Mouse (Mus musculus): ENCODE measurements around the gene Gtf2ird1. TPM values are rescaled to one million over a fixed set of nuclear protein-coding genes. Genes with fewer than 3 reads are reported as not detected.

Gene Gtf2ird1
- polyA plus RNA-seq, 1 experiment from 2014 or later = 153 TPM

DNA sequence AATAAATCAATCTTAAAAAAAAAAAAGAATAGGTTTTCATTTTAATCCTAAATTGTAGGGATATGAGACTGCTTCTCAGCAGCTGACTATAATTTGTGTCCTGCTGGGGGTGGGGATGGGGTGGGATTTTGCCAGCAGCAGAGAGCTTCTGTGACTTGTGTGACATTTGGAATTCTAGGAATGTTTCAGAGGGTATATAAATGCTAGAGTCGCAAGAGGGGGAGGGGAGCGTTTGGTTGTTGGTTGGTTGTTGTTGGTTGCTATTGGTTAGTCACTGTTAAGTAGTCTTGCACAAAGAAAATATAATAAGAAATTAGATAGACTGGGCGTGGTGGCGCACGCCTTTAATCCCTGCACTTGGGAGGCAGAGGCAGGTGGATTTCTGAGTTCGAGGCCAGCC lies 137.6 kb downstream of the Gtf2ird1 start:
- Histone ChIP-seq H3K27ac (no peak overlapping the region), H3K36me3 (no peaks in the 10 kb centered on the region), H3K4me3 (no peak overlapping the region), H3K4me1 (peaks cover 33% of the 10 kb centered on the region), H3K9me3 (replicated peaks) (no peaks in the 10 kb centered on the region), H3K27me3 (ENCODE audit: low read depth, poor library complexity, severe bottlenecking) (no peaks in the 10 kb centered on the region)
- DNase-seq (ENCODE audit: low spot score) = no peak
- WGBS = 88% methylated on average over 6 of the region's 6 CpGs

DNA sequence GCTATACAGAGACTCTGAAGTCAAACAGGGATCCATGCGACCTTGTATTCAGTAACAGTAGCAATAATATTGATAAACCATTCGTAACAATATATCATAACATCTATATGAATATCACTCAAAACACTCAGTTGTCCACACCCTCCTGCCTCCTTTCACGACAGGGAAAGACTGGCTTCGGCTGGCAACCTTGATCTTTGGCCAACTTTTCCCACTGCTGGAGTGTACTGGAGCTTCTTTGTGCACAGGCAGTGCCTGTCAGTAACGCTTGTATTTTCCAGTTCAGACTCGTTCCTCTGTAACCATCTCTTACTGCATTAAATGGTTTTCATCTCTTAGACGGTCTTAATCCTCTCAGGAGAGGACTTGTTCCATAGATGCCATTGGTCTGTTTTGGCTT lies 139.8 kb downstream of the Gtf2ird1 start:
- no peak for DNase-seq (ENCODE audit: low spot score)
- H3K27me3 ChIP-seq (ENCODE audit: low read depth, poor library complexity, severe bottlenecking) = no peaks in the 10 kb centered on the region
- peaks cover 31% of the 10 kb centered on the region for H3K4me1 ChIP-seq
- H3K36me3 ChIP-seq = peaks cover 5% of the 10 kb centered on the region
- H3K4me3 ChIP-seq = no peak overlapping the region
- 81% methylated on average over 7 of the region's 7 CpGs for WGBS
- no peaks in the 10 kb centered on the region for H3K9me3 ChIP-seq (replicated peaks)
- peak overlapping the region; percentile 100; the same call in 1 of the 2 replicates for H3K27ac ChIP-seq

DNA sequence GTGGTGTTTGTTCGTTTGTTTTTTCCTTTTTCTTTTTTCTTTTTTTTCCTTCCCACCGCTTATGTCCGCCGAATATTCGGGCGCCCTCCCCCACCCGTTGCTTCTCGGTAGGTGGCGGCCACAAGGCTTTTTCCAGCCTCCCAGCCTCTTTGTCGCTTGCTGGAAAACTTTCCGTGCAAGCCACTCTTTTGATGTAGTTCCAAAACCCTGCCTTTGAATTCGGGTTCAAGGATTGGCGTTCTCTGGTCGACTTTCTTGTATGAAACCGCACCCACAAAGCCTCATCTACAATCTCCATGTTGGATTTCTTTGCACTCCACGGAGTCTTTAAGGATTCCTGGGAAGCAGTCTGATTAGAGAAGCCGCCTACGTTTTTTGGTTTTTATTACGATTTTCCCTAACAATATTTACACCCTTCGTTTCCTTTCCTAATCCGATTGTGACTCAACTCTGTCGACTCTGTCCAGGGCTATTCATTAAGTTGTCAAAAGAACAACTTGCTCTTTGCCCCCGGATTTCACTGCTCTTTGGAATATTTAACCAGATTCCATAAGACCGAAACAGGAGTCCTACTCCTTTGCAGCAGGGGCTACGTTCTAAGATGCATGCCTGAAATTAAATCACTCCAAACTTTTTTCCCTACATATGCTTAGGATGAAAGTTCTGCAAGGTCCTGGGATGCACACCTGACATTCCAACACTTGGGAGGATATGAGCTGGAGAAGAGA lies 140.7 kb downstream of the Gtf2ird1 start:
- 4% methylated on average over 25 of the region's 25 CpGs for WGBS
- peak overlapping the region; percentile 100 for H3K27ac ChIP-seq
- H3K9me3 ChIP-seq (replicated peaks) = no peaks in the 10 kb centered on the region
- no peaks in the 10 kb centered on the region for H3K27me3 ChIP-seq (ENCODE audit: low read depth, poor library complexity, severe bottlenecking)
- H3K36me3 ChIP-seq = peaks cover 15% of the 10 kb centered on the region
- peak overlapping the region; percentile 93 for H3K4me3 ChIP-seq
- peaks cover 32% of the 10 kb centered on the region for H3K4me1 ChIP-seq
- DNase-seq (ENCODE audit: low spot score) = peak; percentile 69

DNA sequence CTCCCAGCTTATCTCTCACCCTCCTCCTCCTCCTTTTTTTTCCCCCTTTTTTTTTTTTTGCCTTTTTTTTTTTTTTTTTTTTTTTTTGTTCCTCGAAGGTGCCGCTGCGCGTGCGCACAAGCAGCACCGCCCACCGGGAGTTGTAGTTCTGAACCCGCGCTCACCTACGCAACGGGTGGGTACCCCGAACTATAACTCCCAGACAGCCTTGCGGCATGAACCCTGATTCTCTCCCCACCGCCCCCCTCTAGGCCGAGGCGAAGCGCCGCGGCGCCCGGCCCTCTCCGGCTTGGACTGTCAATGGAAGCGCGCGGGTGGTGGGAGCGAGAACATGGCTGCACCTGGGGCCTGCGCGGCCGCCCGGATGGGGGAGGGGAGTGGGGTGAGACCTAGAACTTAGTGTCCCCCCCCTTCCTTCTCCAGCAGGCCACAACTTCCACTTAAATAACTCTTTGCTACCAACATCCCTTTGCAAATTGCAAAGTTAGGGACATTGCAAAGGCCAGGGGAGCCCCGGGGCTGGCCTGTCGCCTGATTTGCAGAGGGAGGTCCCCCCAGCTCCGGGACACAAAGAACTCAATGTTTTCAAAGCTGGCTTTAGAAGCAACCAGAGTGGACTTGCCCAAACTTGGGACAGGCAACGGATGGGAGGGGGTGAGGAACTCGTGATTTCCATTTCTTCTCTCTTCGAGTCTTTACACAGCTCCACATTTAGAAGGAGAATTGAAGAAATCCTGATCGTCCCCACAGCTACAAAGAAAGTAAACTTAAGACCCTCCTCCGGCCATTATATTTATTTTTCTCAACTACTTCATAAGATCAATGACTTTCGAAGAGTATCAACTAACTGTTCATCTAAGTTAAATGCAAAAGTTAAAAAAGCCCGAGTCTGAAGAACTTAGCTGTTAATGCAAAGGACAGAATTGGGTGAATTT lies 141.6 kb downstream of the Gtf2ird1 start, which contains the start of gene Gtf2i:
TSS of gene Gtf2i (minus strand) at position 73 of the 935 bp plus-strand sequence.
- Histone ChIP-seq H3K4me1 (peaks cover 35% of the 10 kb centered on the region), H3K27me3 (ENCODE audit: low read depth, poor library complexity, severe bottlenecking) (no peaks in the 10 kb centered on the region), H3K4me3 (peak within 1 kb of the TSS; percentile 93), H3K36me3 (peaks cover 23% of the 10 kb centered on the region), H3K9me3 (replicated peaks) (no peaks in the 10 kb centered on the region), H3K27ac (peak within 1 kb of the TSS; percentile 100)
- under 1% methylated on average over 40 of the region's 40 CpGs for WGBS
- DNase-seq (ENCODE audit: low spot score) = peak; percentile 97

DNA sequence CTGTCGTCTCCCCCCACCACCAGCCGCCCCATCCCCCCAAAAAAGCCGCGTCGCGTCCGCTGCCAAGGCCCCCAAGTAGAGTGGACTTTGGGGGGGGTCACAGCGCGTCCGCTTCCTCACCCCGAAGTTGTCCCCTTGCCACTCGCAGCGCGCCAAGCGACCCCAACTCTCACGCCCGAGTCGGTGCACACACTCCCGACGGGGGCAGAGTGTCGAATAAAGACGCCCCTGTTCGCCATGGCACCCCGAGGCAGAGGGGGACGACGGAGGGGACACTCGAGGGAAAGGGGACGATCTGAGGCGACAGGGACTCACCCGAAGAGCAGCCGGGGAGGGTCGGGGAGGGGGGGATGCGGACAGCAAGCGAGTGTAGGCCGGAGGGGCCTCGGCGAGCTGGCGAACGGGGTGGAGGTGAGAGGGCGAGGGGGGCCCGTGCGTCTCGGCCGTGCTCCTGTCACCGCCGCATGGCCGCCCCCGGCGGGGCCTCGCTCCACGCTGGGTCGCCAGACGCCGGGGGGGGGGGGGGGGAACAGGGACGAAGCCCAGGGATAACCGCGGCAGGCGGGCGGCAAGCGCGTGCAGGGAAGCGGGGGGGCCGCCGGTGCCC lies 142.3 kb downstream of the Gtf2ird1 start:
- no peaks in the 10 kb centered on the region for H3K9me3 ChIP-seq (replicated peaks)
- no peaks in the 10 kb centered on the region for H3K27me3 ChIP-seq (ENCODE audit: low read depth, poor library complexity, severe bottlenecking)
- peak overlapping the region; percentile 93 for H3K4me3 ChIP-seq
- 1% methylated on average over 61 of the region's 64 CpGs for WGBS
- H3K4me1 ChIP-seq = peaks cover 35% of the 10 kb centered on the region
- peak; percentile 83 for DNase-seq (ENCODE audit: low spot score)
- H3K27ac ChIP-seq = peak overlapping the region; percentile 100
- H3K36me3 ChIP-seq = peaks cover 31% of the 10 kb centered on the region

DNA sequence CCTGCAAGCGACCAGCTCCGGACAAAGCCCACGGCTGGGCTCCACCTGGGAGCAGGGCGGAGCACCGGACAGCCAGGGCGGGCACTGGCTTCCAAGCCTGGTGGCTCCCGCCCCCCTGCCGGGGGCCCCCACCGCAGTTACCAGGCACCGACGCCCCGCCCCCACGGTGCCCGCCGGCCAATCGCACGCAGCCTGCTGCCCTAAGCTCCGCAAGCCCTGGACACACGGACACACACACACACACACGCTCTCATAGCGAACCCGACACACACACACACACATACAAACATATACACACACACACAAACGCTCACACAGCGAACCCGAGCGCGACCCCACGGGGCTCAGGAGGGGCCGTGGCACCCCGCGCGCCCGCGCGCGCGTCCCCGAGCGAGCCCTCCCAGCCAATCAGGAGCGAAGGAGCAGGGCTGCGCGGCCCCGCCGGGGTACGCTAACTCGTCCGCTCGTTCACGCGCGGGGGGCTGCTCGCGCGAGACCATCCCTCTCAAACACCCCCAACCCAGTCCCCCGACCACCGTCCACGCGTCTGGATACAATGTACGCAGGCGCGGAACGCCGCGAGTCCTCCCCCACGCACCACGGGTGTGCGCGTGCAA lies 143.0 kb downstream of the Gtf2ird1 start:
- WGBS = under 1% methylated on average over 68 of the region's 68 CpGs
- Histone ChIP-seq H3K4me3 (peak overlapping the region; percentile 93), H3K36me3 (peaks cover 36% of the 10 kb centered on the region), H3K27ac (peak overlapping the region; percentile 100), H3K27me3 (ENCODE audit: low read depth, poor library complexity, severe bottlenecking) (no peaks in the 10 kb centered on the region), H3K9me3 (replicated peaks) (no peaks in the 10 kb centered on the region), H3K4me1 (peaks cover 35% of the 10 kb centered on the region)
- peak; percentile 97 for DNase-seq (ENCODE audit: low spot score)

DNA sequence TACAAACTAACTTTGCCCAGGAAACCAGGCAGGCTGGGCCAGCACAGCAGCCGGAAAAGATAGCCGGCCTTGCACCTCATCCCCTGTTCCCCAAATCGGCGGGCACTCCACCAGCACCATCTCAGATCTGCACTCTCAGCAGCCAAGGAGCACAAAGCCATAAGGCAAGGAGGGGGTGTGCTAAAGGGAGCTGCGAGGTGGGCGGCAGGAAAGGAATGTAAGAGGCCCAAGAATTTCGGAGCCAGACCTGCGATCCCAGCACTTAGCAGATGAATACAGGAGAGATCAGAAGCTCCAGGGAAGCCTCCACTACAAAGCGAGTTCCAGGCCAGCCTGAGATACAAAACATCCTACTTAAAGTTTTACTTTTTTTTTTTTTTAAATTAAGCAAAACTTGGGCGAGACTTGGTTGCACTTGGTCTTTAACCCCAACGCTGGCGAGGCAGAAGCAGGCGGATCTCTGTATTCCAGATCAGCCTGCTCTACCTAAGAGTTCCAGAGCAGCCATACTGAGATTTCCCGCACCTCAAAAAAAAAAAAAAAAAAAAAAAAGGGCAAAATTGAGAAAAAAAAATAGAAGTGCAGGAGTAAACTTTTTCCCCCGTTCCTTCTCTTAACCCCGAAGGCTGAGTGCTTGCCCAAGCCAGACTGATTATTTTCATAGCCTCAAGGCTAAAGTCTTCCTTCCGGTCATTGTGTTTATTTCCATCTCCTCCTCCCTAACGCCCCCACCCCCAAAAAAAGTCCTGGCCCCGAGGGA lies 143.6 kb downstream of the Gtf2ird1 start:
- 5% methylated on average over 19 of the region's 19 CpGs for WGBS
- Histone ChIP-seq H3K4me3 (peak overlapping the region; percentile 93), H3K27me3 (ENCODE audit: low read depth, poor library complexity, severe bottlenecking) (no peaks in the 10 kb centered on the region), H3K9me3 (replicated peaks) (no peaks in the 10 kb centered on the region), H3K4me1 (peaks cover 35% of the 10 kb centered on the region), H3K36me3 (peaks cover 43% of the 10 kb centered on the region), H3K27ac (peak overlapping the region; percentile 100)
- peak; percentile 65 for DNase-seq (ENCODE audit: low spot score)

DNA sequence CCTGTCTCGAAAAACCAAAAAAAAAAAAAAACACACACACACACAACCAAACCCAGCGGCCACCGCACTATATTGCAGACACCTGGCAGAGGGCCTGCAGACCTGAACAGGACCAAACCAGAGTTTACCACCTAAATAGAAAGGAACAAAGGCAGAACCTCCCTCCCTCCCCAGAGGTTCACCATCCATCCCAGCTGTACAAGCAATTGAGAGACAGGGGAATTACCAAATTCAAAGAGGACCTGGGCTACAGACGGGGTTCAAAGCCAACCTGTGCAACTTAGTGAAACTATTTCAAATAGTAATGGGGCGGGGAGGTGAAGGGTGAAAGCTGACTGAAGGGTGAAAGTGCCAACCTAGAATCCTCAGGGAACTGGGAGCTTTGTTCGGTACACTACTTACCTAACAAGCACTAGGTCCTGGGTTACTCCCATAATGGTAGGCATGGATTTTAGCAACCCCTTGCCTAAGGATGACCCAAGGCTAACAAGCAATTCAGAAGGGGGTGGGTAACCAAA lies 144.6 kb downstream of the Gtf2ird1 start:
- Histone ChIP-seq H3K9me3 (replicated peaks) (no peaks in the 10 kb centered on the region), H3K4me1 (peaks cover 35% of the 10 kb centered on the region), H3K4me3 (peak overlapping the region; percentile 93), H3K36me3 (peaks cover 52% of the 10 kb centered on the region), H3K27me3 (ENCODE audit: low read depth, poor library complexity, severe bottlenecking) (no peaks in the 10 kb centered on the region), H3K27ac (peak overlapping the region; percentile 100)
- no peak for DNase-seq (ENCODE audit: low spot score)
- 82% methylated on average over 6 of the region's 6 CpGs for WGBS

DNA sequence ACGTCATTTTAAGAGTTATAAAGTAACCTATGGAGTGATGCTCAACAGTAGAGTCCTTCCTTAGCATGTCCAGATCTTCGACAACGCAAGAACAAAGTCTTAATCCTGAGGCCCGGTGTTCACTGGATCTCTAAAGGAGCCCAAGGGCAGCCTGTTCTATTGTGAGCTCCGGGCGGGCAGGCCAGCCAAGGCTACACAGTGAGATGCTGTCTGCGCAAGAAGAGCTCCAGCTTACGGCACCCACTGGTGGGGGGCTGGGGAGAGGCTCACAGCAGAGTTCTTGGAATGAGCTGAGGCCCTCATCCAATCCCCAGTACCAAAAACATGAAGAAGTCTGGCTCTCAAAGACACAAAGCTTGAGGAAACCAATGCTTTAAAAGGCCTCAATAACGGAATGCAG lies 146.3 kb downstream of the Gtf2ird1 start:
- Histone ChIP-seq H3K36me3 (peaks cover 70% of the 10 kb centered on the region), H3K9me3 (replicated peaks) (no peaks in the 10 kb centered on the region), H3K4me3 (no peak overlapping the region), H3K4me1 (peaks cover 21% of the 10 kb centered on the region), H3K27ac (no peak overlapping the region), H3K27me3 (ENCODE audit: low read depth, poor library complexity, severe bottlenecking) (no peaks in the 10 kb centered on the region)
- DNase-seq (ENCODE audit: low spot score) = no peak
- 96% methylated on average over 9 of the region's 9 CpGs for WGBS

DNA sequence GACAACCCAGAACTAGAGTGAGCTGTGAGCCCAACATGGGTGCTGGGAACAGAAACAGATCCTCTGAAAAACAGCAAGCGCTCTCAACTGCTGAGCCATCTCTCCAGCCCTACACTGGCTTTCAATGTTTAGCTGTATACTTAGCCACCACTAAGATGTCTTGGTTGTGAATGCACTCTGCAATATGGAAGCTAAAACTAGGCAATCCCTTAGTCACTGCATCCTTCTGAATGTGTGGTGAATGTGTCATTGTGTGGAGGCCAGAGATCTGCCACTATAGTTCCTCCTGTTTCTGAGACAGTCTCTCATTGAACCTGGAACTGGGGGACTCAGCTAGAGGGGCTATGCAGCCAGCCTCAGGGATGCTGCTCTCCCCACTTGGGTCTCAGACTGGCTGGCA lies 147.2 kb downstream of the Gtf2ird1 start:
- 96% methylated on average over 1 of the region's 1 CpGs for WGBS
- Histone ChIP-seq H3K36me3 (peaks cover 78% of the 10 kb centered on the region), H3K4me3 (no peak overlapping the region)

More for the DNA sequence above, 147.2 kb downstream of the Gtf2ird1 start:
- H3K27ac ChIP-seq = no peak overlapping the region
- peaks cover 21% of the 10 kb centered on the region for H3K4me1 ChIP-seq
- no peaks in the 10 kb centered on the region for H3K27me3 ChIP-seq (ENCODE audit: low read depth, poor library complexity, severe bottlenecking)
- H3K9me3 ChIP-seq (replicated peaks) = no peaks in the 10 kb centered on the region
- no peak for DNase-seq (ENCODE audit: low spot score)
